Mouse (Mus musculus) kidney, embryonic 16.5 days (tissue): ENCODE data around the gene Gm10234. TPM values are rescaled to one million over a fixed set of nuclear protein-coding genes. Genes with fewer than 3 reads are reported as not detected.

Experiments
- ATAC-seq: fragments of 200-750 bp; cut with Nextera tagmentation; 2 replicates; pipeline ENCODE4 v1.8.0; 2017; ENCODE audit warnings: moderate TSS enrichment; ENCODE audit not compliant: low FRiP score, low TSS enrichment
- H3K27ac ChIP-seq: fragments of 300-500 bp; sonication (generic); 2 replicates; pipeline ENCODE4 v1.5.1; 2014; ENCODE audit warnings: low read length
- H3K27me3 ChIP-seq: fragments of 300-500 bp; sonication (generic); 2 replicates; pipeline ENCODE4 v1.6.1; 2014; ENCODE audit warnings: low read length, control low read depth, mixed read lengths; ENCODE audit not compliant: insufficient read depth
- H3K36me3 ChIP-seq: fragments of 300-500 bp; sonication (generic); 2 replicates; pipeline ENCODE4 v1.6.1; 2014; ENCODE audit warnings: low read length, control low read depth, mixed read lengths; ENCODE audit not compliant: insufficient read depth
- H3K4me1 ChIP-seq: fragments of 300-500 bp; sonication (generic); 2 replicates; pipeline ENCODE4 v1.6.1; 2014; ENCODE audit warnings: low read length, control low read depth, mixed read lengths; ENCODE audit not compliant: insufficient read depth
- H3K4me2 ChIP-seq: fragments of 300-500 bp; sonication (generic); replicated peaks from 2 replicates; pipeline ENCODE4 v1.6.1; 2014; ENCODE audit warnings: low read depth, low read length
- H3K4me3 ChIP-seq: fragments of 300-500 bp; sonication (generic); 2 replicates; pipeline ENCODE4 v1.5.1; 2014; ENCODE audit warnings: mild to moderate bottlenecking, low read length
- H3K9ac ChIP-seq: fragments of 300-500 bp; sonication (generic); replicated peaks from 2 replicates; pipeline ENCODE4 v1.6.1; 2014; ENCODE audit warnings: low read length
- H3K9me3 ChIP-seq: fragments of 300-500 bp; sonication (generic); 2 replicates; pipeline ENCODE4 v1.6.1; 2016; ENCODE audit warnings: low read length, control low read depth
- WGBS: fragments of 180-500 bp; shearing (Covaris S2); extraction: QIAGEN DNeasy Blood & Tissue Kit; methylation state at CpG from one replicate; pipeline ENCODE4 v1.1.7; 2014; 5-methylcytosine and 5-hydroxymethylcytosine counted together
- polyA plus RNA-seq: library from polyadenylated mRNA; unstranded; fragments of >200 nt; fragmentation: Nextera tagmentation; extraction: Ambion mirVana; gene quantifications from 2 replicates; pipeline ENCODE4 v1.2.1, GENCODE M21; 2015

The Gm10234 gene
- polyA plus RNA-seq, 1 experiment from 2014 or later: not detected

GRCm38 (mm10) chr6:95362707-95363106 lies 40.8 kb downstream of the Gm10234 start:
- WGBS: 68% methylated on average over 5 of the region's 5 CpGs
- no peak for ATAC-seq
- Histone ChIP-seq H3K9me3 (no peaks in the 10 kb centered on the region), H3K4me2 (no peak overlapping the region), H3K4me3 (no peak overlapping the region), H3K9ac (no peak overlapping the region), H3K4me1 (no peaks in the 10 kb centered on the region), H3K27ac (no peak overlapping the region), H3K27me3 (no peaks in the 10 kb centered on the region), H3K36me3 (no peaks in the 10 kb centered on the region)

- Histone ChIP-seq H3K4me3 (no peak overlapping the region), H3K27me3 (no peaks in the 10 kb centered on the region), H3K27ac (no peak overlapping the region), H3K4me2 (no peak overlapping the region), H3K9me3 (no peaks in the 10 kb centered on the region), H3K9ac (no peak overlapping the region), H3K36me3 (no peaks in the 10 kb centered on the region), H3K4me1 (no peaks in the 10 kb centered on the region)
- no peak for ATAC-seq
- WGBS: 80% methylated on average over 4 of the region's 4 CpGs
These were observed 49.9 kb downstream of the Gm10234 start for GRCm38 (mm10) chr6:95371811-95372210.

Other genes with a start within 250 kb of the Gm10234 start
- gene Kbtbd8, start 204.9 kb upstream of the Gm10234 start, polyA plus RNA-seq: 3.2 and 3.8 TPM in 2 replicates